Mouse (Mus musculus) lung, embryonic 14.5 days (tissue): ENCODE measurements around the gene Mucl3. TPM values are rescaled to one million over a fixed set of nuclear protein-coding genes. Genes with fewer than 3 reads are reported as not detected.
A peak's percentile ranks its signal among the peaks of the same experiment; 100 is the strongest.

Source experiments
- ATAC-seq: fragments of 200-750 bp; cut with Nextera tagmentation; 2 replicates; pipeline ENCODE4 v1.8.0; 2017; ENCODE audit warnings: mild to moderate bottlenecking, moderate TSS enrichment, moderate library complexity; ENCODE audit not compliant: insufficient read depth
- DNase-seq: peaks from one replicate; pipeline ENCODE4 v3.0.0-alpha.2; 2015
- H3K27ac ChIP-seq: fragments of 300-500 bp; sonication (generic); 2 replicates; pipeline ENCODE4 v1.5.1; 2014; ENCODE audit warnings: low read depth, mild to moderate bottlenecking, moderate library complexity
- H3K27me3 ChIP-seq: fragments of 300-500 bp; sonication (generic); 2 replicates; pipeline ENCODE4 v1.6.1; 2014; ENCODE audit warnings: low read length, control low read depth; ENCODE audit not compliant: insufficient read depth
- H3K36me3 ChIP-seq: fragments of 300-500 bp; sonication (generic); 2 replicates; pipeline ENCODE4 v1.6.1; 2014; ENCODE audit warnings: control low read depth; ENCODE audit not compliant: insufficient read depth
- H3K4me1 ChIP-seq: fragments of 300-500 bp; sonication (generic); 2 replicates; pipeline ENCODE4 v1.6.1; 2014; ENCODE audit warnings: antibody characterized with exemption, control low read depth; ENCODE audit not compliant: insufficient read depth
- H3K4me2 ChIP-seq: fragments of 300-500 bp; sonication (generic); 2 replicates; pipeline ENCODE4 v1.6.1; 2014; ENCODE audit warnings: mild to moderate bottlenecking
- H3K4me3 ChIP-seq: fragments of 300-500 bp; sonication (generic); 2 replicates; pipeline ENCODE4 v1.5.1; 2014; ENCODE audit warnings: low read depth, low read length
- H3K9ac ChIP-seq: fragments of 300-500 bp; sonication (generic); 2 replicates; pipeline ENCODE4 v1.6.1; 2014
- H3K9me3 ChIP-seq: fragments of 300-500 bp; sonication (generic); 2 replicates; pipeline ENCODE4 v1.6.1; 2016; ENCODE audit warnings: low read depth, low read length, control low read depth
- CTCF ChIP-seq: IDR thresholded peaks from 2 replicates; pipeline ENCODE4 v1.5.1; 2016; ENCODE audit warnings: antibody characterized with exemption, low read depth
- WGBS: fragments of 180-500 bp; shearing (Covaris S2); extraction: QIAGEN DNeasy Blood & Tissue Kit; methylation state at CpG from one replicate; pipeline ENCODE4 v1.1.7; 2014; 5-methylcytosine and 5-hydroxymethylcytosine counted together
- polyA plus RNA-seq: library from polyadenylated mRNA; unstranded; fragments of >200 nt; fragmentation: Nextera tagmentation; extraction: Ambion mirVana; gene quantifications from 2 replicates; pipeline ENCODE4 v1.2.1, GENCODE M21; 2014

The Mucl3 gene
- polyA plus RNA-seq, 1 experiment from 2014 or later = 1.0 TPM

GRCm38 (mm10) chr17:35635202-35635601 lies 8.3 kb downstream of the Mucl3 start:
- Histone ChIP-seq H3K36me3 (no peaks in the 10 kb centered on the region), H3K9ac (no peak overlapping the region), H3K4me2 (no peak overlapping the region), H3K4me1 (peaks cover 17% of the 10 kb centered on the region), H3K27ac (no peak overlapping the region), H3K9me3 (no peaks in the 10 kb centered on the region), H3K27me3 (no peaks in the 10 kb centered on the region), H3K4me3 (no peak overlapping the region)
- no peak for DNase-seq
- 68% methylated on average over 3 of the region's 3 CpGs for WGBS
- TF ChIP-seq CTCF = peak; percentile 33
- ATAC-seq = no peak

- no peak overlapping the region for H3K9ac ChIP-seq
- H3K27ac ChIP-seq = peak overlapping the region; percentile 9; the same call in 1 of the 2 replicates
- peak; percentile 71 for TF ChIP-seq CTCF
- no peaks in the 10 kb centered on the region for H3K27me3 ChIP-seq
- 15% methylated on average over 1 of the region's 1 CpGs for WGBS
- H3K9me3 ChIP-seq = no peaks in the 10 kb centered on the region
- peaks cover 17% of the 10 kb centered on the region for H3K4me1 ChIP-seq
- H3K36me3 ChIP-seq = no peaks in the 10 kb centered on the region
- H3K4me2 ChIP-seq = no peak overlapping the region
- ATAC-seq (peak; percentile 39), DNase-seq (peak; percentile 78)
- H3K4me3 ChIP-seq = no peak overlapping the region
Observed at GRCm38 (mm10) chr17:35633992-35634391, 9.5 kb downstream of the Mucl3 start.

- peaks cover 3% of the 10 kb centered on the region; the same call in 1 of the 2 replicates for H3K4me1 ChIP-seq
- H3K9me3 ChIP-seq = no peaks in the 10 kb centered on the region
- no peaks in the 10 kb centered on the region for H3K27me3 ChIP-seq
- no peak within 1 kb of the TSS for H3K27ac ChIP-seq
- no peak within 1 kb of the TSS for H3K4me3 ChIP-seq
- DNase-seq (no peak), ATAC-seq (no peak)
- H3K4me2 ChIP-seq = no peak within 1 kb of the TSS
- 73% methylated on average over 7 of the region's 7 CpGs for WGBS
- no peak within 1 kb of the TSS for H3K9ac ChIP-seq
- no peak for TF ChIP-seq CTCF
- no peaks in the 10 kb centered on the region for H3K36me3 ChIP-seq
Observed at GRCm38 (mm10) chr17:35626537-35626936, 17.0 kb downstream of the Mucl3 start, which contains the start of gene Gm9573. TSS of gene Gm9573 (minus strand) at chr17:35626637.

- Histone ChIP-seq H3K4me2 (no peak overlapping the region), H3K4me3 (no peak overlapping the region), H3K27ac (no peak overlapping the region), H3K4me1 (no peaks in the 10 kb centered on the region), H3K9ac (no peak overlapping the region), H3K9me3 (no peaks in the 10 kb centered on the region), H3K36me3 (no peaks in the 10 kb centered on the region), H3K27me3 (no peaks in the 10 kb centered on the region)
- ATAC-seq (no peak), DNase-seq (no peak)
- WGBS = 64% methylated on average over 4 of the region's 4 CpGs
- TF ChIP-seq CTCF = no peak
Observed at GRCm38 (mm10) chr17:35617127-35617526, 26.4 kb downstream of the Mucl3 start.

- DNase-seq = no peak
- no peaks in the 10 kb centered on the region; the same call in 1 of the 2 replicates for H3K27me3 ChIP-seq
- no peak overlapping the region for H3K27ac ChIP-seq
- no peak for ATAC-seq
- H3K9me3 ChIP-seq = no peaks in the 10 kb centered on the region
- WGBS = 28% methylated on average over 8 of the region's 8 CpGs
- no peak for TF ChIP-seq CTCF
- no peak overlapping the region for H3K4me3 ChIP-seq
- no peak overlapping the region for H3K4me2 ChIP-seq
- no peak overlapping the region for H3K9ac ChIP-seq
- H3K4me1 ChIP-seq = no peaks in the 10 kb centered on the region; the same call in 1 of the 2 replicates
- no peaks in the 10 kb centered on the region for H3K36me3 ChIP-seq
Observed at GRCm38 (mm10) chr17:35601736-35602354, 41.6 kb downstream of the Mucl3 start.

- TF ChIP-seq CTCF = no peak
- Histone ChIP-seq H3K27ac (no peak within 1 kb of the TSS), H3K4me2 (no peak within 1 kb of the TSS), H3K36me3 (no peaks in the 10 kb centered on the region), H3K9ac (no peak within 1 kb of the TSS), H3K4me3 (no peak within 1 kb of the TSS), H3K27me3 (no peaks in the 10 kb centered on the region; the same call in 1 of the 2 replicates), H3K4me1 (no peaks in the 10 kb centered on the region; the same call in 1 of the 2 replicates), H3K9me3 (no peaks in the 10 kb centered on the region)
- DNase-seq = no peak
- no peak for ATAC-seq
- 44% methylated on average over 2 of the region's 2 CpGs for WGBS
Observed at GRCm38 (mm10) chr17:35601249-35601648, 42.2 kb downstream of the Mucl3 start, which contains the start of gene Sfta2. TSS of gene Sfta2 (plus strand) at chr17:35601549.

- no peaks in the 10 kb centered on the region; the same call in 1 of the 2 replicates for H3K27me3 ChIP-seq
- no peak for ATAC-seq
- no peaks in the 10 kb centered on the region; the same call in 1 of the 2 replicates for H3K4me1 ChIP-seq
- no peak overlapping the region for H3K4me2 ChIP-seq
- H3K9me3 ChIP-seq = no peaks in the 10 kb centered on the region
- H3K4me3 ChIP-seq = no peak overlapping the region
- no peaks in the 10 kb centered on the region for H3K36me3 ChIP-seq
- TF ChIP-seq CTCF = no peak
- DNase-seq = no peak
- H3K27ac ChIP-seq = no peak overlapping the region
- no peak overlapping the region for H3K9ac ChIP-seq
- WGBS = 89% methylated on average over 3 of the region's 3 CpGs
Observed at GRCm38 (mm10) chr17:35597399-35597798, 46.1 kb downstream of the Mucl3 start.
